Mouse (Mus musculus) kidney, adult 2 months (tissue): Measurements from ENCODE around the gene Nlrp6.

Experiments
- CTCF ChIP-seq: fragments of 200-500 bp; conservative IDR thresholded peaks from 2 replicates; pipeline ENCODE4 v1.5.1; 2011; ENCODE audit warnings: low read depth, mild to moderate bottlenecking, control low read depth, low read length, moderate library complexity, mixed read lengths; ENCODE audit not compliant: insufficient read depth, insufficient read length
- POLR2A ChIP-seq: fragments of 200-500 bp; IDR thresholded peaks from one replicate; pipeline ENCODE4 v1.6.1; 2011; ENCODE audit warnings: low read depth, low read length, control low read depth

- TF ChIP-seq POLR2A, result no peak
- no peak for TF ChIP-seq CTCF
Observed at GRCm38 (mm10) chr7:140961416-140961815, 40.7 kb downstream of the Nlrp6 start.
